In the genomic region with DNA sequence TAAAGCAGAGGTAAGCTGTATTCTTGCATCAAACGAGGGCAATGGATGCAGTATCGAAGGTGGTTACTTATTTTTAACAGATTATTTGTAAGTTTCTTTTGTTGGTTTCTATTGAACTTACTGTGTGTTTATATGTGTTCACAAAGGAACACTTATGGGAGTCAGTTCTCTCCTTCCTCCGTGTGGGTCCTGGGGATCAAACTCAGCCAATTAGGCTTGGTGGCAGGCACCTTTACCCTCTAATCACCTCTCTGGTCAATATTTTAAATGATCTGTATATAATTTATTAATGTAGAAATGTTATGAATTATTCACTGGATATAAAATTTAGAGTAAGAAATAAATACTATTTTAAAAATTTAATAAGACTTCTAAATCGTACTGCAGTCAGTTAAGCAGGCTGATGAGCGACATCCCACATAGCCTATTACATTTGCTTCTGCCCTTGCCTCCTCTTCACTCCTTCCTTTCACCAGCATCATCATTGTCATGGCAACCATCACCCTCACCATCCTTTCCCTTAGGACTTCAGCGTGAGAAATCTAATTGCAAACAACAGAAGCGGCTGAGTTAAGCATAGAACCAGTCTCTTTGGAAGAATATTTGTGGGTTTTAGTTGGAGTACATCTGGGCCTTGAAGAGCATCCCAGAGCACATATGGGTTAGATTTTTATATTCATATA, we compare ENCODE assay signal across 19 mouse cellular contexts.
DNase-seq lines count a peak whose midpoint lies in the region; ATAC-seq and TF ChIP-seq lines count a peak whose summit lies in the region.
"Had no signal": no experiment of that assay in that cellular context is flagged by ENCODE, and none has a peak within 500 bp of the region (broad histone marks: within the 10 kb centered on the region; RNA-seq: fewer than 3 reads in every experiment).

No protein-coding gene starts in this region.

- no peak for TF ChIP-seq POLR2A in brain, embryonic 14.5 days (IDR thresholded peaks at IDR 0.05; ENCODE audit: borderline replicate concordance, extremely low read depth, insufficient read depth, insufficient read length, poor library complexity, severe bottlenecking)

- H3K4me1 ChIP-seq in hindbrain, embryonic 13.5 days (replicated peaks): peaks cover 8% of the 10 kb centered on the region
- peaks cover 9% of the 10 kb centered on the region; the same call in 1 of the 2 replicates for H3K4me1 ChIP-seq in midbrain, embryonic 15.5 days
- H3K4me1 ChIP-seq: heart, embryonic 15.5 days; megakaryocyte, embryonic 14.5 days had no signal

- TF ChIP-seq CTCF in brain, embryonic 14.5 days (IDR thresholded peaks at IDR 0.05; ENCODE audit: borderline replicate concordance, extremely low read depth, insufficient read depth, insufficient read length): no peak

- H3K4me2 ChIP-seq in hindbrain, embryonic 13.5 days: no peak overlapping the region
- H3K4me2 ChIP-seq in midbrain, embryonic 15.5 days: no peak overlapping the region
- H3K4me2 ChIP-seq: heart, embryonic 15.5 days; limb, embryonic 12.5 days had no signal

- peak; percentile 70 for DNase-seq in brain, adult 2 months (ENCODE audit: low read depth, low spot score)
- peak; percentile 80 for DNase-seq in brain, embryonic 14.5 days (ENCODE audit: low read depth)
- no peak for DNase-seq in kidney, postnatal 36 days
- DNase-seq in lung, postnatal 4 days: no peak
- DNase-seq: adrenal gland, adult 2 months; cerebellum, adult 11 months; cerebellum, postnatal 14 days; heart, adult 18-20 months; kidney, adult 18-20 months; kidney, postnatal 10 days; right cerebral cortex, postnatal 14 days had no signal

- peak; percentile 49 for ATAC-seq in hindbrain, embryonic 13.5 days (ENCODE audit: low FRiP score)
- ATAC-seq in midbrain, embryonic 15.5 days (replicated peaks): peak; percentile 90
- ATAC-seq in granulocyte monocyte progenitor cell, adult 5-6 weeks (replicated peaks; ENCODE audit: poor library complexity, severe bottlenecking): no peak

- no peaks in the 10 kb centered on the region for H3K36me3 ChIP-seq in hindbrain, embryonic 13.5 days
- H3K36me3 ChIP-seq in midbrain, embryonic 15.5 days (replicated peaks): no peaks in the 10 kb centered on the region
- H3K36me3 ChIP-seq: heart, embryonic 15.5 days; limb, embryonic 12.5 days had no signal

- WGBS in hindbrain, embryonic 13.5 days: 67% methylated on average over 7 of the region's 7 CpGs
- 50% methylated on average over 7 of the region's 7 CpGs for WGBS in midbrain, embryonic 15.5 days

- H3K9ac ChIP-seq in hindbrain, embryonic 13.5 days: no peak overlapping the region
- H3K9ac ChIP-seq in midbrain, embryonic 15.5 days: no peak overlapping the region
- H3K9ac ChIP-seq: heart, embryonic 15.5 days; limb, embryonic 12.5 days; liver, embryonic 14.5 days had no signal

- no peaks in the 10 kb centered on the region for H3K9me3 ChIP-seq in hindbrain, embryonic 13.5 days
- no peaks in the 10 kb centered on the region for H3K9me3 ChIP-seq in midbrain, embryonic 15.5 days
- H3K9me3 ChIP-seq: heart, embryonic 15.5 days; limb, embryonic 12.5 days; megakaryocyte, embryonic 14.5 days had no signal

- H3K27me3 ChIP-seq in hindbrain, embryonic 13.5 days: no peaks in the 10 kb centered on the region
- H3K27me3 ChIP-seq in midbrain, embryonic 15.5 days (replicated peaks): no peaks in the 10 kb centered on the region
- H3K27me3 ChIP-seq: heart, embryonic 15.5 days; limb, embryonic 12.5 days; megakaryocyte, embryonic 14.5 days had no signal

- no peak overlapping the region for H3K27ac ChIP-seq in hindbrain, embryonic 13.5 days
- H3K27ac ChIP-seq in midbrain, embryonic 15.5 days: 0 out of 2 replicates have a peak overlapping the region, but pooled peaks have one; percentile 48
- H3K27ac ChIP-seq: heart, embryonic 15.5 days; limb, embryonic 12.5 days; liver, embryonic 14.5 days; stomach, postnatal 0 days had no signal

- H3K4me3 ChIP-seq in hindbrain, embryonic 13.5 days: no peak overlapping the region
- H3K4me3 ChIP-seq in midbrain, embryonic 15.5 days: no peak overlapping the region
- H3K4me3 ChIP-seq: heart, embryonic 15.5 days; limb, embryonic 12.5 days; megakaryocyte, embryonic 14.5 days had no signal

Comparison
In these comparisons a context has a peak if more than half of its experiments do, and no peak if none do; other contexts are left out.
1. DNase-seq: peak in brain, adult 2 months (single experiment) and brain, embryonic 14.5 days (single experiment); none in kidney, postnatal 36 days (0 of 2) and lung, postnatal 4 days (0 of 2).